Mouse (Mus musculus) cortical plate, adult 2 months (tissue): ENCODE measurements around the gene Luc7l3.

Source experiments
- CTCF ChIP-seq: fragments of 200-500 bp; IDR thresholded peaks from 2 replicates; pipeline ENCODE4 v1.5.1; 2011; ENCODE audit warnings: mild to moderate bottlenecking, control low read depth, low read length; ENCODE audit not compliant: insufficient read depth; ENCODE audit errors: extremely low read depth
- POLR2A ChIP-seq: fragments of 200-500 bp; IDR thresholded peaks from 2 replicates; pipeline ENCODE4 v1.6.1; 2011; ENCODE audit warnings: mild to moderate bottlenecking, low read length, control low read depth; ENCODE audit not compliant: insufficient read depth; ENCODE audit errors: extremely low read depth

DNA sequence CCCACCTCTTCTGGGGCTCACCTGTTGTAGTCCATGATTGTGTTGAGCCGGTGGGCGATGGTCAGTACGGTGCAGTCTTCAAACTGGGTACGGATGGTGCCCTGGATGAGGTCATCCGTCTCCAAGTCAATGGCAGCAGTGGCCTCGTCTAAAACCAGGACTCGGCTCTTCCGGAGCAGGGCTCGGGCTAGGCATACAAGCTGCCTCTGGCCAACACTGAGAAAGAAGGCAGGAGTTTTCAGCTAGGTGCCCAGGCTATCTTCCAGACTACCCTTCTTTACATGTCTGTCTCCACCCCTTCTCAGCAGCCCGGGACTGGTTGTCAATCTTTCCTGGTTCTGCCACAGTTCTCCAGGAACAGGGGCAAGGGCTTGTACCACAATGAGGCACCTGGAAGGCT is 24.1 kb upstream of the Luc7l3 start:
- TF ChIP-seq POLR2A (no peak), CTCF (no peak)
